Mouse (Mus musculus): ENCODE results near the gene H2-DMb2.
A peak's percentile ranks its signal among the peaks of the same experiment; 100 is the strongest.

GRCm38 (mm10) chr17:34124649-34125048, 18.5 kb upstream of the H2-DMb2 start:
- TF ChIP-seq CTCF (IDR thresholded peaks at IDR 0.05; ENCODE audit: low read depth) (no peak), EP300 (IDR thresholded peaks at IDR 0.05; ENCODE audit: low read depth) (0 out of 2 replicates have a peak, but pooled peaks have one; percentile 17)
